Mouse (Mus musculus) cerebellum, adult 2 months (tissue): Measurements from ENCODE around the gene Ptgds.

Experiments
- CTCF ChIP-seq: fragments of 200-500 bp; IDR thresholded peaks from 2 replicates; pipeline ENCODE4 v1.5.1; 2011; ENCODE audit warnings: low read depth, mild to moderate bottlenecking, control low read depth, low read length, moderate library complexity, borderline replicate concordance; ENCODE audit not compliant: insufficient read depth
- POLR2A ChIP-seq: fragments of 200-500 bp; IDR thresholded peaks from 2 replicates; pipeline ENCODE4 v1.6.1; 2011; ENCODE audit warnings: low read length, control low read depth, borderline replicate concordance; ENCODE audit not compliant: insufficient read depth

DNA sequence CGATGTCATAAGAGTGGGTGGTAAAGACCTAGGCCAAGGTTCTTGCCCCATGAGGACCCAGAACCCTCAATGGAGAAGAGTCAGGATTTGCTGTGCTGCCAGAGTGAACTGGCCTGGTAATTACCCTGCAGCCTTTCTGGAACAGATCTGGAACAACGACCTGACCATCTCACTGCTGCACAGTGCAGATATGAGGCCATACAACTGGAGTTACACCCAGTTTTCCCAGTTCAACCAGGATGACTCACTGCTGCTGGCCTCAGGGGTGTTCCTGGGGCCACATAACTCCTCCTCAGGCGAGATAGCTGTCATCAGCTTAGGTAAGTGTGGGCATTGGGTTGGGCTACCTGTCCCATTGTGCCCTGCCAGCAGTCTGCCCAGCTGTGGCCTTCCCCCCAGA is 32.9 kb upstream of the Ptgds start:
- TF ChIP-seq POLR2A = no peak
- TF ChIP-seq CTCF = no peak
